Mouse (Mus musculus): Measurements from ENCODE around the gene Rbl1. TPM values are rescaled to one million over a fixed set of nuclear protein-coding genes. Genes with fewer than 3 reads are reported as not detected.

The Rbl1 gene
- total and polyA plus RNA-seq, 2 experiments from 2014 or later: 6.0 to 18.5 TPM

DNA sequence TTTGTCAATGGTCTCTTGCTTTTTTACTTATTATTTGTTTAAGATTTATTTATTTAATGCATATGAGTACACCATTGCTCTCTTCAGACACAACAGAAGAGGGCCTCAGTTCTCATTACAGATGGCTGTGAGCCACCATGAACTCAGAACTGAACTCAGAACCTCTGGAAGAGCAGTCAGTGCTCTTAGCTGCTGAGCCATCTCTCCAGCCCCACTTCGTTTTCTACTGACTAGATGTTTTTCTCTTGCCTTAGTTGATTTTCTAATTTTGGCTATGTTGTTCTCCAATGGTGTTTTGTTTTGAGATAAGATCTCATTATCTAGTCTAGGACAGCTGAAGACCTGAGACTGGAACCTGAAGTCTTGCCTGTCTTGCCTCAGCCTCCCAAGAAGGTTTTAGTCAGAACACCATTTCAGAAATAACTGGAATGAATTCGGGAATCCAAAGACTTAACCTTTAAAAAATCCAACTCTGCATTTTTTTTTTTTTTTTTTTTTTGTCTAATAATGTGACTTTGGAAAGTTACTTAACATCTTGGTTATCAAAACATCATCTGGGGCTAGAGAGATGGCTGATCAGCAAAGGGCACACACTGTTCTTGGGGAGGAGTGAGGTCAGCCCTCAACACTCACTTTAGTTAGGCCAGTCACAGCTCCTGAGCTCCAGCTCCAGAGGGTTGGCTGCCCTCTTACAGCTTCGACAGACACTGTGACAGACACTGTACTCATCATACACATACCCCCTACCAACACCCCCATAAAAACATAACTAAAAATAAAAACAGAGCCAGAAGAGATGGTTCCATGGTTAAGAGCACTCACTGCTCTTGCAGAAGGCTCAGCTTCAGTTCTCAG is 71.4 kb downstream of the Rbl1 start:
- TF ChIP-seq EP300 (IDR thresholded peaks at IDR 0.05; ENCODE audit: low read depth): no peak
- no peak for TF ChIP-seq CTCF (IDR thresholded peaks at IDR 0.05; ENCODE audit: low read depth)
- Histone ChIP-seq H3K4me1 (ENCODE audit: control insufficient read depth, insufficient read depth) (0 out of 2 replicates have a peak, but pooled peaks cover 4% of the 10 kb centered on the region), H3K27ac (ENCODE audit: low read depth) (no peak overlapping the region), H3K4me3 (ENCODE audit: low read depth, low read length) (no peak overlapping the region), H3K36me3 (replicated peaks; ENCODE audit: control insufficient read depth, insufficient read depth, low read length) (peaks cover 7% of the 10 kb centered on the region; the same call in 1 of the 2 replicates), H3K27me3 (ENCODE audit: control insufficient read depth, insufficient read depth, low read length) (no peaks in the 10 kb centered on the region), H3K9ac (replicated peaks; ENCODE audit: low read depth, low read length) (no peak overlapping the region), H3K9me3 (replicated peaks; ENCODE audit: control insufficient read depth, low read length) (no peaks in the 10 kb centered on the region), H3K4me2 (ENCODE audit: low read depth, low read length) (no peak overlapping the region)
- 54% methylated on average over 3 of the region's 3 CpGs for WGBS
- no peak for DNase-seq (ENCODE audit: low spot score)
- no peak for ATAC-seq (ENCODE audit: insufficient read depth, low read depth)

DNA sequence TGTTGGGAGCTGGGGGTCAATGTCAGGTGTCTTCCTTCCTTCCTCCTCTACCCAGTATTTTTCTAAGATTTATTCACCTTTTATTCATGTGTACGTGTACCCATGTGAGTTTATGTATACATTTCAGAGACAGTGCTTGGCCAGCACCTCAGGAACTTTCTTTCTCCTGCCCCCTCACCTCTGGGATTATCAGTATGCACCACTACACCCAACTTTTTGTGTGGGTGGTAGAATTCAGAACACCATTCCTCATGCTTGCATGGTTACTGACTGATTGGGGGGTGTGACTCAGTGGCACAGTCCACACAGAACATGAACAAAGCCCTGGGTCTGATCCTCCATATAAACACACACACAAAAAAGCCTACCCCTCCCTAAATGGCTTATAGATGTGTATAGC is 72.2 kb downstream of the Rbl1 start:
- no peak overlapping the region for H3K27ac ChIP-seq (ENCODE audit: low read depth)
- WGBS: 82% methylated on average over 1 of the region's 1 CpGs
- ATAC-seq (ENCODE audit: insufficient read depth, low read depth) (no peak), DNase-seq (ENCODE audit: low spot score) (no peak)
- no peak overlapping the region for H3K4me2 ChIP-seq (ENCODE audit: low read depth, low read length)
- TF ChIP-seq EP300 (IDR thresholded peaks at IDR 0.05; ENCODE audit: low read depth): no peak
- no peak for TF ChIP-seq CTCF (IDR thresholded peaks at IDR 0.05; ENCODE audit: low read depth)
- peaks cover 15% of the 10 kb centered on the region; the same call in 1 of the 2 replicates for H3K36me3 ChIP-seq (replicated peaks; ENCODE audit: control insufficient read depth, insufficient read depth, low read length)
- H3K9me3 ChIP-seq (replicated peaks; ENCODE audit: control insufficient read depth, low read length): no peaks in the 10 kb centered on the region
- no peak overlapping the region for H3K9ac ChIP-seq (replicated peaks; ENCODE audit: low read depth, low read length)
- no peak overlapping the region for H3K4me3 ChIP-seq (ENCODE audit: low read depth, low read length)
- 0 out of 2 replicates have a peak, but pooled peaks cover 4% of the 10 kb centered on the region for H3K4me1 ChIP-seq (ENCODE audit: control insufficient read depth, insufficient read depth)
- no peaks in the 10 kb centered on the region for H3K27me3 ChIP-seq (ENCODE audit: control insufficient read depth, insufficient read depth, low read length)

DNA sequence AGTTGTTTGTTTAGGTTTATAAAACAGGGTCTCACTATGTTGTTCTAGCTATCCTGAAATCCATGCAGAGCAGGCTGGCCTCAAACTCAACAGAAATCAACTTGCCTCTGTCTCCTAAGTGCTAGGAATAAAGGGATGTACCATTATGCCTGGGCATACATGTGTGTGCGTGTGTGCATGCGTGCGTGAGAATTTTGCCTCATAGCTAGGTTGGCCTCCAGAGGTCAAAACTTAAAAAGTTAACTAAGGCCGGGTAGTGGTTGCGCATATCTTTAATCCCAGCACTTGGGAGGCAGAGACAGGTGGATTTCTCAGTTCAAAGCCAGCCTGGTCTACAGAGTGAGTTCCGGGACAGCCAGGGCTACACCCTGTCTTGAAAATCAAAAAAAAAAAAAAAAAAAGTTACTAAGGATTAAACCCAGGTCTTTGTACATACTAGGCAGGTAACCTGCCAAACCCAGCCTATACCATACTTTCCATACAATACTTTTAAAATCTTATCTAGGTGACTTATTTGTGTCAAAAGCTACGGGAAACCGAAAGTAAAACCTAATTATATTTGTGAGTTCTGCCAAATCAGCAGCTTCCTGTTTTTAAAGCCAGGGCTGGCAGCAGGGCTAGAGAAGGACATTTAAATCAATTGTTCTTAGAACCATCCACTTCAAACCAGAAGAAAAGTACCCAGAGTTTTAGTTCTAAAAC is 73.4 kb downstream of the Rbl1 start:
- ATAC-seq (ENCODE audit: insufficient read depth, low read depth): no peak
- Histone ChIP-seq H3K4me3 (ENCODE audit: low read depth, low read length) (no peak overlapping the region), H3K9me3 (replicated peaks; ENCODE audit: control insufficient read depth, low read length) (no peaks in the 10 kb centered on the region)

GRCm38 (mm10) chr2:157129601-157130164 is 74.7 kb downstream of the Rbl1 start:
- peaks cover 26% of the 10 kb centered on the region for H3K36me3 ChIP-seq (replicated peaks; ENCODE audit: control insufficient read depth, insufficient read depth, low read length)
- no peaks in the 10 kb centered on the region for H3K27me3 ChIP-seq (ENCODE audit: control insufficient read depth, insufficient read depth, low read length)
- H3K4me3 ChIP-seq (ENCODE audit: low read depth, low read length): 0 out of 2 replicates have a peak overlapping the region, but pooled peaks have one; percentile 5
- H3K27ac ChIP-seq (ENCODE audit: low read depth): no peak overlapping the region
- DNase-seq (ENCODE audit: low spot score) (no peak), ATAC-seq (ENCODE audit: insufficient read depth, low read depth) (no peak)
- no peak overlapping the region for H3K9ac ChIP-seq (replicated peaks; ENCODE audit: low read depth, low read length)
- no peaks in the 10 kb centered on the region for H3K9me3 ChIP-seq (replicated peaks; ENCODE audit: control insufficient read depth, low read length)
- 68% methylated on average over 11 of the region's 11 CpGs for WGBS
- TF ChIP-seq EP300 (IDR thresholded peaks at IDR 0.05; ENCODE audit: low read depth) (no peak), CTCF (IDR thresholded peaks at IDR 0.05; ENCODE audit: low read depth) (no peak)
- peak overlapping the region; percentile 34 for H3K4me2 ChIP-seq (ENCODE audit: low read depth, low read length)
- 0 out of 2 replicates have a peak, but pooled peaks cover 4% of the 10 kb centered on the region for H3K4me1 ChIP-seq (ENCODE audit: control insufficient read depth, insufficient read depth)

More for the DNA sequence above, 73.4 kb downstream of the Rbl1 start:
- H3K36me3 ChIP-seq (replicated peaks; ENCODE audit: control insufficient read depth, insufficient read depth, low read length): peaks cover 19% of the 10 kb centered on the region
- WGBS: 77% methylated on average over 8 of the region's 8 CpGs
- 0 out of 2 replicates have a peak, but pooled peaks cover 4% of the 10 kb centered on the region for H3K4me1 ChIP-seq (ENCODE audit: control insufficient read depth, insufficient read depth)
- peak; percentile 25 for DNase-seq (ENCODE audit: low spot score)
- H3K4me2 ChIP-seq (ENCODE audit: low read depth, low read length): peak overlapping the region; percentile 18; the same call in 1 of the 2 replicates
- no peak overlapping the region for H3K9ac ChIP-seq (replicated peaks; ENCODE audit: low read depth, low read length)
- no peaks in the 10 kb centered on the region for H3K27me3 ChIP-seq (ENCODE audit: control insufficient read depth, insufficient read depth, low read length)
- peak overlapping the region; percentile 35; the same call in 1 of the 2 replicates for H3K27ac ChIP-seq (ENCODE audit: low read depth)
- TF ChIP-seq EP300 (IDR thresholded peaks at IDR 0.05; ENCODE audit: low read depth): no peak
- TF ChIP-seq CTCF (IDR thresholded peaks at IDR 0.05; ENCODE audit: low read depth): no peak

DNA sequence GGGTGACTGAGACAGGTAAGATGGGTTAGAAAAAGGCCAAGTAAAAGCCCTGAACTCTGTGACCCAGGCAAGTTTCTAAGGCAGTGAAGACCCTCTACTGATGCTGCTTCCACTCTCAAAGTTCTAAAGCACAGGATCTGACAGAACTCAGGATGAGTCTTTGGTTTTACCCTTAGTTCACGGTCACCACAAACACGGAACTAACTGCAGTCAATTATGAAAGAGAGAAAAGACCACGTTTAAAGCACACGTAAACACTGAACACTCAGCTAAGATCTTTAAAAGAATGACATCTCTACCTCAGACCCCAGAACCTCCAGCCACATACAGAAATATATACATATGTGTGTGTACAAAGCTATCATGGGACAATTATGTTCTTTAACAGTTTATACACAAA is 75.2 kb downstream of the Rbl1 start:
- no peak for ATAC-seq (ENCODE audit: insufficient read depth, low read depth)
- Histone ChIP-seq H3K27ac (ENCODE audit: low read depth) (no peak overlapping the region), H3K27me3 (ENCODE audit: control insufficient read depth, insufficient read depth, low read length) (no peaks in the 10 kb centered on the region), H3K36me3 (replicated peaks; ENCODE audit: control insufficient read depth, insufficient read depth, low read length) (peaks cover 26% of the 10 kb centered on the region), H3K4me2 (ENCODE audit: low read depth, low read length) (no peak overlapping the region), H3K4me3 (ENCODE audit: low read depth, low read length) (no peak overlapping the region), H3K4me1 (ENCODE audit: control insufficient read depth, insufficient read depth) (0 out of 2 replicates have a peak, but pooled peaks cover 4% of the 10 kb centered on the region), H3K9ac (replicated peaks; ENCODE audit: low read depth, low read length) (no peak overlapping the region), H3K9me3 (replicated peaks; ENCODE audit: control insufficient read depth, low read length) (no peaks in the 10 kb centered on the region)
- TF ChIP-seq EP300 (IDR thresholded peaks at IDR 0.05; ENCODE audit: low read depth) (no peak), CTCF (IDR thresholded peaks at IDR 0.05; ENCODE audit: low read depth) (no peak)
- no peak for DNase-seq (ENCODE audit: low spot score)
- 78% methylated on average over 4 of the region's 4 CpGs for WGBS

All from heart, postnatal 0 days (tissue).